Comparison of ENCODE assay signal across 35 mouse cellular contexts in the genomic region with DNA sequence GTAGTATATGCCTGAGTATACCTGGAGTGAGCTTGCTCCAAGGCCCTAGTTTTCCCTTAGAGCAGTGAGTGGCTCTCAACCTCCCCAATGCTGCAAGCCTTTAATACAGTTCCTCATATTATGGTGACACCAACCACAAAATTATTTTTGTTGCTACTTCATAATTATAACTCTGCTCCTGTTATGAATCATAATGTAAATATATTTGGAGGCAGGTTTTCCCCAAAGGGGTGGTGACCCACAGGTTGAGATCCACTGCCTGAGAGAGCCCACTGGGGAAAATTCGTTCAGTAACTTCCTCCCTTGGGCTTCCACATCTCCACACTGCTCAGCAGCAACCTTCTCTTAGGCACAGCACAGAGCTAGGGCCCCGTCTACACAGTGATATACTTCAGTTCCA.
"Had no signal": no experiment of that assay in that cellular context is flagged by ENCODE, and none has a peak within 500 bp of the region (broad histone marks: within the 10 kb centered on the region; RNA-seq: fewer than 3 reads in every experiment).

No protein-coding gene starts in this region.

- DNase-seq: heart, postnatal 10 days; heart, postnatal 14 days; heart, postnatal 36 days; heart, postnatal 4 days; kidney, adult 11 months; kidney, adult 18-20 months; kidney, adult 2 months; kidney, adult 8-10 months; kidney, adult 9 months; kidney, postnatal 10 days; kidney, postnatal 14 days; kidney, postnatal 25 days; kidney, postnatal 36 days; kidney, postnatal 4 days; layer of hippocampus, adult 9-11 months; layer of hippocampus, postnatal 36 days had no signal

- H3K9ac ChIP-seq: heart, embryonic 12.5 days; heart, embryonic 13.5 days; heart, embryonic 15.5 days; hindbrain, embryonic 12.5 days; hindbrain, embryonic 13.5 days; hindbrain, embryonic 14.5 days; hindbrain, embryonic 15.5 days; intestine, embryonic 15.5 days; kidney, embryonic 15.5 days had no signal

- H3K27ac ChIP-seq: heart, embryonic 10.5 days; heart, embryonic 13.5 days; heart, embryonic 15.5 days; hindbrain, embryonic 10.5 days; hindbrain, embryonic 12.5 days; hindbrain, embryonic 13.5 days; hindbrain, embryonic 14.5 days; hindbrain, embryonic 15.5 days; hindbrain, postnatal 0 days; intestine, embryonic 15.5 days; kidney, embryonic 15.5 days; kidney, postnatal 0 days; layer of hippocampus, adult 2 months had no signal

- ATAC-seq: hindbrain, embryonic 16.5 days; hindbrain, postnatal 0 days; inflammation-experienced regulatory T-cells, adult 6 months; intestine, embryonic 15.5 days; intestine, embryonic 16.5 days; intestine, postnatal 0 days had no signal

- H3K36me3 ChIP-seq: heart, embryonic 10.5 days; heart, embryonic 12.5 days; heart, embryonic 13.5 days; heart, embryonic 15.5 days; hindbrain, embryonic 10.5 days; hindbrain, embryonic 12.5 days; hindbrain, embryonic 13.5 days; hindbrain, embryonic 15.5 days; intestine, embryonic 15.5 days; kidney, embryonic 15.5 days had no signal

- H3K27me3 ChIP-seq: heart, embryonic 12.5 days; heart, embryonic 13.5 days; heart, embryonic 15.5 days; hindbrain, embryonic 12.5 days; hindbrain, embryonic 13.5 days; hindbrain, embryonic 15.5 days; intestine, embryonic 15.5 days; kidney, embryonic 15.5 days had no signal

- H3K4me2 ChIP-seq: heart, embryonic 11.5 days; heart, embryonic 12.5 days; heart, embryonic 13.5 days; heart, embryonic 15.5 days; hindbrain, embryonic 12.5 days; hindbrain, embryonic 13.5 days; hindbrain, embryonic 14.5 days; hindbrain, embryonic 15.5 days; intestine, embryonic 15.5 days; kidney, embryonic 15.5 days had no signal

- H3K4me3 ChIP-seq: heart, embryonic 10.5 days; heart, embryonic 12.5 days; heart, embryonic 13.5 days; heart, embryonic 15.5 days; hindbrain, embryonic 10.5 days; hindbrain, embryonic 12.5 days; hindbrain, embryonic 13.5 days; hindbrain, embryonic 15.5 days; intestine, embryonic 15.5 days; kidney, embryonic 15.5 days; layer of hippocampus, adult 2 months had no signal

- H3K4me1 ChIP-seq: intestine, embryonic 15.5 days; kidney, embryonic 15.5 days had no signal

- H3K9me3 ChIP-seq: heart, embryonic 10.5 days; heart, embryonic 12.5 days; heart, embryonic 15.5 days; hindbrain, embryonic 10.5 days; hindbrain, embryonic 12.5 days; hindbrain, embryonic 13.5 days; hindbrain, embryonic 15.5 days; intestine, embryonic 15.5 days; kidney, embryonic 15.5 days had no signal
